Mouse (Mus musculus): ENCODE measurements around the gene Gimap4. TPM values are rescaled to one million over a fixed set of nuclear protein-coding genes. Genes with fewer than 3 reads are reported as not detected.

Gimap4 gene
- polyA plus RNA-seq, 1 experiment = 64.0 TPM

DNA sequence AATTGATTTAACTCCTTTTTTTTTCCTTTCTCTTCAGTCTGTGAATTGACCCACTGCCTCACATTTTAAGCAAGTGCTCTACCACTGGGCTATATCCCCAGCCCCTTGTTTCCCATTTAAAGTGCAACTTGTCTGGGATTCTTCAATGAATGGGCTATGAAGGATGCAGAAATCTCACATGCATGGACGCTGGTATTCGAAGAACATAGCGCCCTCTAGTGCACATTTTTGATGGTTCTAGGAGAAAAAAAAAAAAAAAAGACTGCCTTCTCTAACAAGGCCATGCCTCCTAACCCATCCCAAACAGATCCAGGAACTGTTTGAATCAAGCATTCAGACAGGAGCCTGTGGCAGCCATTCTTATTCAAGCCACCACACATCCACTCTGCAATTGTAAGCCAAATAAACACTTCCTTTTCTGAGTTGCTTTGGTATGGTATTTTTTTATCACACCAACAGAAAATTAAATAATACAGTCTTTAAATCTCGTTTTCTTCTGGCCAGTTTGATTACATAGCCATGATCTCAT lies 41.5 kb upstream of the Gimap4 start:
- no peaks in the 10 kb centered on the region for H3K27me3 ChIP-seq (ENCODE audit: control insufficient read depth, insufficient read depth, low read length)
- H3K4me3 ChIP-seq (ENCODE audit: control insufficient read depth, insufficient read depth, low read length) = no peak overlapping the region
- no peak for TF ChIP-seq CTCF (IDR thresholded peaks at IDR 0.05; ENCODE audit: borderline replicate concordance, control insufficient read depth, extremely low read depth, insufficient read depth, low read length, poor library complexity)
- TF ChIP-seq POLR2A (IDR thresholded peaks at IDR 0.05; ENCODE audit: control insufficient read depth, extremely low read depth, insufficient read depth, low read length, poor library complexity) = no peak
- no peak for DNase-seq
- H3K27ac ChIP-seq (ENCODE audit: control insufficient read depth, insufficient read depth, low read length) = no peak overlapping the region
- H3K36me3 ChIP-seq (ENCODE audit: control insufficient read depth, insufficient read depth, low read length) = no peaks in the 10 kb centered on the region
- WGBS = 22% methylated on average over 4 of the region's 4 CpGs
- peaks cover 4% of the 10 kb centered on the region for H3K4me1 ChIP-seq (replicated peaks; ENCODE audit: control insufficient read depth, insufficient read depth, low read length)

DNA sequence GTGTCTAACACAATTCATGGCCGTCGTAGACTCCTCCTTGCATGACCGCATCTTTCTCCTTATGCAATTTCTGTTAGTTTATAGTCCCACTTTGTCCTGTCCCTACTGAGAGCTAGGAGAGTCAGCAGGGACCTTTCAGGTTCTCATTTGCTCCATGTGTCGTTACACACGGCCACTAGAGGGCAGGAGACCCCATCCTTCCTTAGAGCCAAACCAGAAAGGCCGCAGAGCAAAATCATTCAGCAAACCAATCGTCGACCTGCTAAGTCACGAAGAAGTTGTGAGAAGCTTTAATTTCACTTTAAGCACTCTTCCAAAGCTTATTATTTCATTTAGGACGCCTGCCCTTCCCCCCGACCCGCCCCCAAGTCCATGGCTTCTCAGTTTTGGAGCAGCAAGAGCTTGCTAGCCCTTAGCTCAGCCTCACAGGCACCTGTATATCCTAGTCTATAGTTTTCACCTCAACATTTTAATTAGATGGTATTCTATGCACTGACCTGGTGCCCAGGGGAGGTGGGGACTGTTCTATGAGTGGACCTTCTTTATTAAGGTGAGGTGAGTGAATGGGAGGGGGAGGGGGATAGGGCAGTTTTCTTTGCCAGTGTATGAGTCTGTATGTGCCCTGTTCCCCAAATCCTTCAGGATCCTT lies 38.6 kb upstream of the Gimap4 start:
- Histone ChIP-seq H3K27me3 (ENCODE audit: control insufficient read depth, insufficient read depth, low read length) (no peaks in the 10 kb centered on the region), H3K4me1 (replicated peaks; ENCODE audit: control insufficient read depth, insufficient read depth, low read length) (peaks cover 20% of the 10 kb centered on the region), H3K27ac (ENCODE audit: control insufficient read depth, insufficient read depth, low read length) (no peak overlapping the region), H3K4me3 (ENCODE audit: control insufficient read depth, insufficient read depth, low read length) (no peak overlapping the region), H3K36me3 (ENCODE audit: control insufficient read depth, insufficient read depth, low read length) (peaks cover 11% of the 10 kb centered on the region)
- WGBS = 6% methylated on average over 12 of the region's 12 CpGs
- DNase-seq = peak; percentile 78
- no peak for TF ChIP-seq POLR2A (IDR thresholded peaks at IDR 0.05; ENCODE audit: control insufficient read depth, extremely low read depth, insufficient read depth, low read length, poor library complexity)
- TF ChIP-seq CTCF (IDR thresholded peaks at IDR 0.05; ENCODE audit: borderline replicate concordance, control insufficient read depth, extremely low read depth, insufficient read depth, low read length, poor library complexity) = no peak

DNA sequence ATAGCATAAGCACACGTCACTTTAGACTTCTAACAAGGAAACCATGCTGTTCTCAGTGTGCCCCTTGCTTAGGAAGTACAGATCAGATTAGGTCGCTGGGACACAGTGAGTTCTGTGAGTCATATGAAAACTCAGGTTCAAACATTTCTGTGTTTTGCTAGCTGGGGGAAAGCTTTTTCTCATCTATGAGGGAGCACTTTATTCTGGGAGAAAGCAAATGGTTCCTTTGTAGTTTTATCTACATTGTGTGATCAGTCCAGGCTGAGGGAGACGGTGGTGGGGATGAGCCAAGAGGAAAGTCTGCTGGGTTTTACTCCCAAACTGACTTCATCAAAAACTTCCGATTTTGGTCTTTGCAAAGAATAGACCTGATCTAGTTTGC lies 38.0 kb upstream of the Gimap4 start:
- Histone ChIP-seq H3K4me1 (replicated peaks; ENCODE audit: control insufficient read depth, insufficient read depth, low read length) (peaks cover 20% of the 10 kb centered on the region), H3K36me3 (ENCODE audit: control insufficient read depth, insufficient read depth, low read length) (peaks cover 17% of the 10 kb centered on the region), H3K27me3 (ENCODE audit: control insufficient read depth, insufficient read depth, low read length) (no peaks in the 10 kb centered on the region), H3K27ac (ENCODE audit: control insufficient read depth, insufficient read depth, low read length) (no peak overlapping the region), H3K4me3 (ENCODE audit: control insufficient read depth, insufficient read depth, low read length) (no peak overlapping the region)
- no peak for TF ChIP-seq CTCF (IDR thresholded peaks at IDR 0.05; ENCODE audit: borderline replicate concordance, control insufficient read depth, extremely low read depth, insufficient read depth, low read length, poor library complexity)
- TF ChIP-seq POLR2A (IDR thresholded peaks at IDR 0.05; ENCODE audit: control insufficient read depth, extremely low read depth, insufficient read depth, low read length, poor library complexity) = no peak
- 83% methylated on average over 4 of the region's 4 CpGs for WGBS
- no peak for DNase-seq

DNA sequence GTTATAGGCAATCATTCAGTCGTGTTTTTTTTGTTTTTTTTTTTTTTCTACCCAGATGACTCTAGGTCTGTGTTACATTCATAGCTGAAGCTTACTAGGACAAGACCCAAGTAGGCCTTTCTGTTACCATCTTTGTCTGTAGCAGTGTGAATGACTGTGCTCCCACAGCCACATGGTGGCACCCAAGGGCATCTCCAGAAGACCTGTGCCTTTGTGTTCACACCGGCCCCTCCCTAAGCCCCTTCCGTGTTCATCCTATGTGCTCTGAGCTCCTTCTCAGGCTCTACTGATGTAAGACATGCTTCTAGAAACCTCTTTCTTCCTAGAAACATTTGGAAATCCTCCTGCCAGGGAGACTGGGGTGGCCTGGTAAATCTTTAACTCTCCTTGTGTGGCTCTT lies 37.4 kb upstream of the Gimap4 start, which contains the start of gene Gimap8:
TSS of gene Gimap8 (plus strand) at position 240 of the 400 bp plus-strand sequence.
- Histone ChIP-seq H3K36me3 (ENCODE audit: control insufficient read depth, insufficient read depth, low read length) (peaks cover 22% of the 10 kb centered on the region), H3K27me3 (ENCODE audit: control insufficient read depth, insufficient read depth, low read length) (no peaks in the 10 kb centered on the region), H3K4me1 (replicated peaks; ENCODE audit: control insufficient read depth, insufficient read depth, low read length) (peaks cover 20% of the 10 kb centered on the region), H3K4me3 (ENCODE audit: control insufficient read depth, insufficient read depth, low read length) (peak within 1 kb of the TSS; percentile 50), H3K27ac (ENCODE audit: control insufficient read depth, insufficient read depth, low read length) (peak within 1 kb of the TSS; percentile 72)
- 2% methylated on average over 3 of the region's 3 CpGs for WGBS
- TF ChIP-seq POLR2A (IDR thresholded peaks at IDR 0.05; ENCODE audit: control insufficient read depth, extremely low read depth, insufficient read depth, low read length, poor library complexity) (no peak), CTCF (IDR thresholded peaks at IDR 0.05; ENCODE audit: borderline replicate concordance, control insufficient read depth, extremely low read depth, insufficient read depth, low read length, poor library complexity) (peak; percentile 64; the same call in 1 of the 2 replicates)
- DNase-seq = peak; percentile 90

DNA sequence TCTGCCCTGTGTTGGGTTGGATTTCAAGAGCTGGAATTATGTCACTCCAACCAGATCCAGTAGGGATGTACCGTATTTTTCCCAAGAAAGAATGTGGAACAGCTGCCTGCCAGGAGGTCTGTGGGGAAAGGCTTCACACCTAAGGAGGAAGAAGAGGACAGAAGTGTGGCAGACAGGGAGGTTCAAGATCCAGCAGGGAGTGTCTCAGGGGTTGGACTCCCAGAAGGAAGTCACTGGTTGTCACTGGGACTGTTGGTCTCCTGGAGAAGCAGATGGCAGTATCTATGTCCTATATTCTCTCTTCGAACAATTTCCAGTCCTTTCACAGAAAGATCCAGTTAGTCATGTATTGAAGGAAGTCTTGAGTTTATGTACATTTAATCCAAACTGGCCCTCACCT lies 36.7 kb upstream of the Gimap4 start:
- no peak for TF ChIP-seq CTCF (IDR thresholded peaks at IDR 0.05; ENCODE audit: borderline replicate concordance, control insufficient read depth, extremely low read depth, insufficient read depth, low read length, poor library complexity)
- TF ChIP-seq POLR2A (IDR thresholded peaks at IDR 0.05; ENCODE audit: control insufficient read depth, extremely low read depth, insufficient read depth, low read length, poor library complexity) = no peak
- Histone ChIP-seq H3K27ac (ENCODE audit: control insufficient read depth, insufficient read depth, low read length) (peak overlapping the region; percentile 72; the same call in 1 of the 2 replicates), H3K27me3 (ENCODE audit: control insufficient read depth, insufficient read depth, low read length) (no peaks in the 10 kb centered on the region), H3K4me1 (replicated peaks; ENCODE audit: control insufficient read depth, insufficient read depth, low read length) (peaks cover 20% of the 10 kb centered on the region), H3K36me3 (ENCODE audit: control insufficient read depth, insufficient read depth, low read length) (peaks cover 22% of the 10 kb centered on the region), H3K4me3 (ENCODE audit: control insufficient read depth, insufficient read depth, low read length) (peak overlapping the region; percentile 50)
- WGBS = 66% methylated on average over 2 of the region's 2 CpGs
- DNase-seq = no peak

DNA sequence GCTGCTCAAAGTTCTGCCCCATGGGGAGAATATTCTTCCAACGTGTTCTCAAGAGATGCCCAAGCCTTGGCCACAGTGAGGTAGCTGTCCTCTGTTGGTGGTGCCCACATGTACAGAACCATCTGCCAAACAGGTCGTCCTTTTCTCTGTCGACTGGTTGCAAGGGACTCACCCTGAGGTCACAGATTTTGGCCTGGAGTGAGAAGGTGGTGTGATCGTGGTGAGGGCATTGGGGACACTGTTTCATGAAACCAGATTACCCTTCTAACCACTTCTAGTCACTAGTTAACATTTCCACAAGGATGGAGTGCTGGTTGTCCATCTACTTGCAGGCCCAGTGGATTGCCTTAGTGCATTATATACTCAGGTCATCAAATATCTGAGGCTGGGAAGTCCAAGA lies 35.6 kb upstream of the Gimap4 start:
- Histone ChIP-seq H3K36me3 (ENCODE audit: control insufficient read depth, insufficient read depth, low read length) (peaks cover 22% of the 10 kb centered on the region), H3K27ac (ENCODE audit: control insufficient read depth, insufficient read depth, low read length) (no peak overlapping the region), H3K4me1 (replicated peaks; ENCODE audit: control insufficient read depth, insufficient read depth, low read length) (peaks cover 20% of the 10 kb centered on the region), H3K27me3 (ENCODE audit: control insufficient read depth, insufficient read depth, low read length) (no peaks in the 10 kb centered on the region), H3K4me3 (ENCODE audit: control insufficient read depth, insufficient read depth, low read length) (no peak overlapping the region)
- TF ChIP-seq POLR2A (IDR thresholded peaks at IDR 0.05; ENCODE audit: control insufficient read depth, extremely low read depth, insufficient read depth, low read length, poor library complexity) (no peak), CTCF (IDR thresholded peaks at IDR 0.05; ENCODE audit: borderline replicate concordance, control insufficient read depth, extremely low read depth, insufficient read depth, low read length, poor library complexity) (no peak)
- no peak for DNase-seq
- 92% methylated on average over 4 of the region's 4 CpGs for WGBS

Data from thymus, adult 2 months (tissue).